Mouse (Mus musculus) kidney, adult 8-10 months (tissue): ENCODE measurements at regions not wholly inside any gene's neighbourhood (a gene's known extent, or its start where the extent isn't known, plus 50 kb on each side); places are given as distances from the start of the nearest gene placed in this dataset.

Experiments
- DNase-seq, 2 experiments: peaks; one replicate each; pipeline ENCODE4 v3.0.0; 2022

DNA sequence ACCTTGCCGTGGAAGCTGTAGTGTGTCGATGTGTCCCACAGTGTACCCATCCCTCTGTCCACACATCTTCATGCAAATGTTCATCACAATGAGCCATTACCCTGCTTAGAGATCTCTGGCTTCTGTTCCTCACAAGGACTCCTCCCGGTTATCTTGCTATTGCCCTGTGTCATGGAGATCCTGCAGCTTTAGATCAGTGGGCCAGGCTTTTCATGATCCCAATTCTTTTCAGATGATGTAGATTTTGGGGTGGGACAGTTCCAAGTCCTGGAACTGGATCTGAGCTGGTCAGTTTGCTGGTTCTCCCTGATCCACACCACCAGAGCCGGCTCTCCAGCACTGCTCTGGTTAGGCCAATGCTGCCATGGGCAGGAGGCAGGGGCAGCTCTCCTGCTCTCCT lies 161.2 kb downstream of the Tfap2c start:
- DNase-seq = no peak

- no peak for DNase-seq
Observed at GRCm38 (mm10) chr2:172726701-172727100, 177.3 kb downstream of the Tfap2c start.

DNA sequence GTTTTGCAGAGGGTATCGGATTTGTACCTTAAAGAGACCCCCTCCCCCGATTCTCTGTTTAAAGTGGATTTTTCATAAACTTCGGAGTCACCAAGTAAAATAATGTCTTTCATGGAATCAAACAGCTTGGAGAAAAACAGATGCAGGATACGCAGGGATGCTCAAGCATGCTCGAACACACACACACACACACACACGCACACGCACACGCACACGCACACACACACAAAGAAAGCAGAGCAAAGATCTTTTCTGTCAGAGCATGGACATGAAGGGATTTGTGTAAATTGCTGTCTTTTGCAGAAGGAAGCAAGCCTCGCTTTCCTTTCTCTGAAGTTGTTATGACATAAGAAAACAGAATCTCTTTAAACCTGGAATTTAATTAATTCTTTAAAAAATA lies 178.2 kb downstream of the Tfap2c start:
- DNase-seq = no peak

DNA sequence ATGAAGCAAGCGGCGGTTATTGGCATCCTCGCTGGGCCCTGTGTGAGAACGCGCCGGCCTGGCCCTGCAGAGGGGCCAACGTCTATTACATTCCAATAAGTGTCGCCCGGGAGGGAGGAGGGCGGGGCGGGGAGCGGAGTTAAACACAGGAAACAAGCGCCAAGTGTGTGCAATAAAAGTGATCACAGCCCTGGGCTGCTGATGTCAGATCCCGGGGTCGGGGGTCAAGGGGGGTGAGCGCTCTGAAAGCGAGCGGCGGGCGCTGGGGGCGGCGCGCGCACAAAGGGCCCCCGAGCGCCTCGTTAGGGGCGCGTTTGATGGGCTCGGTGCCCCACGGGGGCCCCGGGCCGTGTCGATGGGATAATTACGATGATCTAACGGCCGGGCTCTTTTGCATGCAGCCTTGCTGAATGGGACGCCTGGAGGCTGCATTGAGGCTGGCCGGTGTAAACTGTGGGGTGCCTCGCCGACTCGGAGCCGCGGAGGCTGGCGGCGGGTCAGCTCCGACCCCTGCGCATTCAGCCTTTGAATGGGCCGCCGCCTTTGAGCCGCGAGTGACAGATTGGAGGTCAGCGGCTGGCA lies 178.9 kb downstream of the Tfap2c start:
- peak in 1 of 2 experiments; percentile 2 for DNase-seq

DNA sequence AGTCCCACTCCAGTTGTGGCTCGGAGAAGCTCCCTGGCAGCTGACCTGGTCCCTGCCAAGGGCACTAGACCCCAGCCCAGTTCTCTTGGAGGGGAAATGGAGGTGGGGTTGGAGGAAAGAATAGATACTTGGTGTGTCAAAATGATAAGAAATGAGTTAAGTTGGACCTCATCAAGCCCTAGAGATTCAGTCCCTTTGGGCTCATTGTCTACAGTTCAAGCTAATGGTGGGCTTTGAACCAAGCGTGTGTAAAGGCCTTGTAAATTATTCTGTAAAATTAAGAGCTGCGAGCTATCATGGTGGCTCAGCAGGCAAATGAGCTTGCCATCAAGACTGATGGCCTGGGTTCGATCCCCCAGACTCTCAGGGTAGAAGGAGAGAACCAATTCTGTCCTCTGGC lies 179.8 kb downstream of the Tfap2c start:
- no peak for DNase-seq

- DNase-seq = no peak
Observed at GRCm38 (mm10) chr2:172729741-172730140, 180.3 kb downstream of the Tfap2c start.

- DNase-seq = no peak
Observed at GRCm38 (mm10) chr2:172731408-172731807, 182.0 kb downstream of the Tfap2c start.

DNA sequence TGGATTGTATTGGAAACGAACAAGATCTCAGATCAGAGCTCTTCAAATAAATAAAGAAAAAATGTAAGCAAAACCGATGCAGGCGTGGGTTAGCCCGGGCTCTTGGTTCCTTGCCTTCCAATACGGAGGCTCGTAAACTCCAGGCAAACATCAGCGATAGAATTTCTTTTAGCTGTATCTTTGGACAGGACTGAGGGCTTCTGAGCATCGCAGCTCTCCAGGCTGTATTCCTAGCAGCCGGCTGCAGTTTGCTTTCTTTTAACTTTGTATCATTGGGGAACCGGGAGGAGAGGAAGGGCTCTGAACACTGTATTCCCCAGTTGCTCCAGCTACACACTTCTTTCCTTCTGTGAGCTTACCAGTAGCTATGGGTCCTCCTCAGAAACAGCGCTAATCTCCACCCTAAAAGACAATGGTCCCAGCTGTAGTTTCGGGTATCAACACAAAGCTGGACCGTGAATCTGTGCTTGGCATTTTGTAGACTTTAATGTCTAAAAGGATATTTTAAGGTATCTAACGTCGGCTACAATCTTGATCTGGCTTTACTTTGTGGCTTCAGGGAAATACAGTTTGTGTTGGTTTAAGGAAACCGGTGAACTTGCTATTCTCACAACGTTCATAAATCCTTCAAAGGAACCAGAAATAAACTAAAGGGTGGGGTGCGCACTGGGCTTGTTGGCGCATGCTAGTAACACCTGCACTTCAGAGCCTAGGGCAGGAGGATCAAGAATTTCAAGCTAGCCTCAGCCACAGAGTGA lies 183.2 kb downstream of the Tfap2c start:
- DNase-seq = no peak

DNA sequence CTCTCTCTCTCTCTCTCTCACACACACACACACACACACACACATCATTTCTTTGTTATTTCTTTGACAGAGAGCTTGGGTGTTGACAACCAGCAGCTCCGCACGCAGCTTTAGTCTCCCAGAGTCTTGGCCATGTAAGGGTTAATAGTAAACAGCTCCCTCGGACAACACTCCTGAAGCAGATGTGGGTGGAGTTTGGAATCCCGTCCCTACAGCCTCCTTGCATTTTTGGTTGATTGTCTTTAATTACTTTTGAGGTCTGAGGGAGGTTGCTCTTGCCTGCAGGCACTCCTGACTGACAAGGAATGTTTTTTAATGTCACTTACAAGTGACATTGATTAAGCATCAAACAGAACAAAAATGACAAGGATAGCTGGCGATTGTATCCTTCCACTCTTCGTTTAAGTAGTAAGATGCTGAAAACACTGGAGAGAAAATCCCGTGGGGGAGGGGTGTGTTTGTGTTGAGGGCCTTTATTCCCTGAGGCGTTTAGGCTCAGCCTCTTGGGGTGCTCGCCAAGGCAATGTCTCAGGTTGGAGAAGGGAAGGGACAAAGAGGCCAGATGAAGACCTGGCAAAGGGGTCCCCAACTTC lies 184.1 kb downstream of the Tfap2c start:
- DNase-seq = no peak

DNA sequence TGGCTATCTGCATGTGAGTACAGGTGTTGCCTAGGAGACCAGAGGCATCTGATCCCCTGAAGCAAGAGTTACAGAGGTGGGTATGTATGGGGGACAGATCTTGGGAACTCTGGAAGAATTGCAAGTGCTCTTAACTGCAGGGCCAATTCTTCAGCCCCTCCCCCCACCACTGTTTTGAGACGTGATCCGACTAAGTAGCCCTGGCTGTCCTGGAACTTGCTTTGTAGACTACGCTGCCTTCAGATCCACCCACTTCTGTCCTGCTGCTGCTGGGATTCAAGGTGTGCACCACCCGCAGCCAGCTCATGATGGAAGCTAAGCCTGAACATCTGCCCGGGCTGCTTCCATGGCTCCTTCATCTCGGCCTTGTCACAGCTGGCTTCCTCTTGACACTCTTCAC lies 186.2 kb downstream of the Tfap2c start:
- DNase-seq = no peak

- no peak for DNase-seq
Observed at GRCm38 (mm10) chr2:172739041-172739491, 189.7 kb downstream of the Tfap2c start.

GRCm38 (mm10) chr2:172739529-172739928 lies 190.1 kb downstream of the Tfap2c start:
- no peak for DNase-seq

- no peak for DNase-seq
Observed at GRCm38 (mm10) chr2:172751364-172751763, 188.8 kb downstream of the Bmp7 start.

- DNase-seq = no peak
Observed at GRCm38 (mm10) chr2:172755686-172756471, 184.2 kb downstream of the Bmp7 start.

DNA sequence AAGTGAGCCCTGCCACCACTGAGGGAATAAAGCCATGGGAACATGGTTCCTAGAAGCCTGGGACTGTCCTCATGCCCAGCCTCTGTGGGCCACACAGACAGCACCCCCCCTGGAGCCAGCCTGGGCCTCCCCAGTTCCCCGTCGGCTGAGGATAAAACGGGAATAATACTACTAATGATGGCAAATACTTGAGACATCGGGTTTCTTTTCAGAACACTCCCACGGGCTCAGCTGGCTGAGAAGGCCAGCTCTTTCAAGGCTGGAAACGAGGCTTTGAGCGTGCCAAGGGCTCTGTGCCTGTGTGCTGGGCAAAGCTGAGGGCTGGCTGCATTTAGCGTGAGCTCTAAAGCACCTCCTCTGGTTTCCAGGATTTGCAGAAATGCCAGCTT lies 183.7 kb downstream of the Bmp7 start:
- DNase-seq = no peak

DNA sequence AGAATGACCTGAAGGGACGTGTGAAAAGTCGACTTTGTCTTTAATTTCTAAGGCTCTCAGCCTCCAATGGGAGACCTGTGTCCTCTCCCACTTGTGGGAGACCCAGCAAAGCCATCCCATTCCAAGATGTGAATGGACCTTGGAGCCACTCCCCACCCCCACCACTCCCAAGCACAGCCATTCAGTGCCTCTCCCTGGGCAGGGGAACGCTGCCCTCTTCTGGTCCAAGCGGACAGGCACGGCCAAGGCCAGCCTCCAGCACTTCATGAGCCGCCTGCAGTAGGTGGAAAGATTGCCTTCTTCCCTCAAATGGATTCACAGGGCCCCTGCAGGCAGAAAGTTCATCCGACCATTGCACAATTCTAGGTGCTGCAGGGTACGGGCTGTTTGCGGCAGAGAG lies 181.6 kb downstream of the Bmp7 start:
- peak; percentile 10 to 39 for DNase-seq

DNA sequence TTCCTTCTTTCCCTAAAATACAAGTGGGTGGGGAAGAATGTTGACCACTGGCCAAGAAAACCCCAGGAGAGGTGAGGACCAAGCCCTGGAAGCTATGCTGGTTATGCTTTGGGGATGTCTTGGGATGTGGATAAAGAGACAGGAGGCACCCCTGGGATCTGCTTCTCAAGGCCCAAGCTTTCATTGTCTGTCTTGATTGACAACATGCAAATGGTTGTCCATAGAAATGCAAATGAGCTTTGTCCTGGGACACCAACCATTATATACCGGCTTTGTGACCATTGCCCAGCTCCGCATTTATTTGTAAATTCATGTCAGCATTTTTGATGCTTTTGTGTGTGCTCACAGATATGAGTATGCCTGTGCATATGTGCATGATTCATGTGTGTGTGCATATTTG lies 174.9 kb downstream of the Bmp7 start:
- DNase-seq = no peak

GRCm38 (mm10) chr2:172766403-172766802 lies 173.7 kb downstream of the Bmp7 start:
- DNase-seq = no peak

- no peak for DNase-seq
Observed at GRCm38 (mm10) chr2:172768756-172769155, 171.4 kb downstream of the Bmp7 start.

GRCm38 (mm10) chr2:172770061-172770460 lies 170.1 kb downstream of the Bmp7 start:
- no peak for DNase-seq

GRCm38 (mm10) chr2:172770606-172771005 lies 169.5 kb downstream of the Bmp7 start:
- no peak for DNase-seq

DNA sequence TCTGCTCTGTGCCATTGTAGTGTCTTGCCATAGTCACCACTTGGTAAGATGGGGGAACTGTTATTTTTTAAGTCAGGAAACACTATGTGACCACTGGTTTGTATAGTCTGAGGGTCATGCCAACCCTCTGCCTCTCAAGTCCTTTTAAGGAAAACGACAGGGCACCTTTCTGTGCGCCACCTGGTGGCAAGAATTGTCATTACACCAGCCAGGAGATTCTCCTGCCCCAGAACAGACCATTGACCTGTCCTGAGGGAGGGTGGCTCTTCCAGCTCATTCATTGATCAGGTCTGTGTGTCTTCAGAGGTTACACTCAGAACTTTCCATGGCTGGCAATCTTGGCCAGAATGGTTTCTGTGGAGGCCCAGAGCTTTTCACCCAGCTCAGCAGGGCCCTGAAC lies 166.9 kb downstream of the Bmp7 start:
- peak; percentile 23 to 70 for DNase-seq

DNA sequence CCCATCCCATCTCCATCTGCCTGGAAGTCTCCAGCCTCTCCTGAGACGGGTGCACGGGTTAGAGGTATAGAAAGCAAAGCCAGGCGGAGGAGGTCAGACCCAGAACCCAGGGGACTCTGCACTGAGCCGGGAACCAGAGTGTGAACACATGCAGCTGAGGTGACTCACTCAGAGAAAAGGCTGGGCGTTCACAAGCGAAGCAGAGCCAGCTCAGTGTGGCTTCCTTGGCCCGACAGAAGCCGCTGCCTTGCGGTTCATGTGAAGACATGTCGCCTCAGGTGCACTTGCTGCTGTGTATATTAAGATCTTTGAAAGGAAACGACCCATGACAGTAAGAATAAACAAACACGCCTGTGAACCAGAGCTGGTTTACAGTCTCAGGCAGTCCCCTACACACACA lies 163.6 kb downstream of the Bmp7 start:
- no peak for DNase-seq

DNA sequence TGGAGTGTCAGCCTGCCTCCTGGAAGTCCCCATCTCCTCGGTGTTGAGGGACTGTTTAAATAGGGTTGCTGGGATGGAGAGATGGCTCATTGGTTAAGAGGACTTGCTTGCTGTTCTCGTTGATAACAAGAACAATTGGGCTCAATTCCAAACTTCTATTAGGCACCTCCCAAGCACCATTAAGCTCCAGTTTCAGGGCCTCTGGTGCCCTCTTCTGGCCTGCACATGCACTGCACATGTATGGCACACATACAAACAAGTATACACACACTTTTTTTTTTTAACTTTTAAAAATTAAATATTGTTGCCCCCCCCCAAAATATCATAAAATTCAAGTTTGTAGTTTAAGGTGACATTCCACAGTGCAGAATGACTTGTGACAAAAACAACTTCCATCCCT lies 162.3 kb downstream of the Bmp7 start:
- no peak for DNase-seq
